Mouse (Mus musculus) urinary bladder, postnatal 36 days (tissue): ENCODE results near the gene Lhfpl5.
"Not testable (repeated sequence)": the region's sequence is repeated elsewhere in the genome, so short reads cannot be mapped to it uniquely, and the experiment has no call there.

Source experiments
- DNase-seq, 2 experiments: peaks; one replicate each; pipeline ENCODE4 v3.0.0; 2022; ENCODE audit warnings: low spot score in 2 of 2, mixed read lengths in 1 of 2

The Lhfpl5 gene

DNA sequence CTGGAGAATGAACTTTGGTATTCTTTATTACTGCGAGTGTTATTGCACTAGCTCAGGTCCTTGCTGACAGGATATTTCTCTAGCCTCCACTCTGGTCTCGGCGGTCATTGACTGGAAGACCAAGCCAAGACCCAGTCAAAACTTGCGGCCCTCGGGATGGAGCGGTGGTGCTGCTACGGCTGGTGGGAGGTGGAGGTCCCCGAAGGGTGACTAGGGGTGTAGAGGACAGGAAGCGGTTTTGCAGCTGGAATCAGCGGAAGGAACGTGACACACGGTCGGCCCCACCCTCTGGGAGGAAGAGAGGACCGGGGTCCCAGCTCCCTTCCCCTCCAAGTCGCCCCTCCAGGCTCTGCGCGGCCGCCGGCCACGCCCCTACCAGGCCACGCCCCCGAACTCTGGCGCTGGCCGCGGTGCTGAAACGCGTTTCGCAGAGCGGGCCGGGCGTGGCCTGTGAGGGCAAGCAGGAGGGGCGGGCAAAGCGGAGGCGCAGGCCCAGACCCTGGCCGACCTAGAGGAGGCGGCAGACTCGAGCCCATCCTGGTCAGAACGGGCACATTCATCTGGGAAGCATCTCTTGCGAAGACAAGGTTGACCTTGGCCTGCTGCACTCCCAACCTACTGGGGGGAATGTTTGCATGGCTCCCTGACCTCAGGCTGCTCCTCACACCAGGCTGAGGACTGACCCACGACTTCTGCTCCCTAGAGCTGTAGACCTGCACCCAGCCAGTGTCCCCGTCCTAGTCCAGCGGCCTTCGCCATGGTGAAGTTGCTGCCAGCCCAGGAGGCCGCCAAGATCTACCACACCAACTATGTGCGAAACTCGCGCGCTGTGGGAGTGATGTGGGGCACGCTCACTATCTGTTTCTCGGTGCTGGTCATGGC is at the start of gene Lhfpl5:
Gene Lhfpl5, plus strand, starts transcription at position 398 of the 882 bp plus-strand sequence.
- DNase-seq: no peak

DNA sequence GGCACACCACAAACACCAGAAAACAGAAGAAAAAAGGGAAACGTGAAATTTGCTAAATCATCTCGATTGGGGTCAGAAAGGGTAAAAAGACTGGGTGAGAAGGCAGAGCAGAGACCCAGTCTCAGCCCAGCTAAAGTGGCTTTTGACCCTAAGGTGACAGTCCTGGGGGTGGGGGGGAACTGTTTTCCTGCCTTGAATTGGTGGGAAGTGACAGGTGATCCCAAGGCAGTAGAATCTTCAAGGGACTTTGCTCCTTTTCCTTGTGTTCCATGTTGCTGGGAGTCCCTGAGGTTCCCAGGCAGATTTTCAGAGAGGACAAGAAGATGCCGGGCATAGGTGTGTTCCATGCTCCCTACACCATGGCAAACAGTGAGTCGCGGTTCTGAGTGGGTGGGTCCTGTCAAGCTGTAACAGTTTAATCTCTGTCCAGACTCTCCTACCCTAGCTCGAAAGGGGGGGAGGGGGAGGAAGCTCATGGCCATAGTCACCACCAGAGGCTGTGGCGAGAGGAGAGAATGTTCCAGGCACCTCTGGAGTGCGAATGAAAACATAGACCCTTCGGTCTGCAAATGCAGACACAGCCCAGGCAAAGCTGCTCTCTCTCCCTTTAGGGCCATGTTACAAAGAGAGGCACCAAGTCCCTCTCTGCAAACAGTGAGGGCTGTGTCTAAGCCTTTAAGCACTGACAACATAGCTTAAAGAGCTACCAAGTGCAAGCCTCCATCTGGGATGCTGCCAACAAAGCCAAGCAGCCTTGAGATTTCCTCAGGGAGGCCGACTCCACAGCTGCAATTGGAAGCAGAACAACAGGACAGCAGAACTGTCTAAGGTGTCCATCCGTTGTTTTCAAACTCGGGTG is 48.0 kb upstream of the Lhfpl5 start:
- no peak for DNase-seq

DNA sequence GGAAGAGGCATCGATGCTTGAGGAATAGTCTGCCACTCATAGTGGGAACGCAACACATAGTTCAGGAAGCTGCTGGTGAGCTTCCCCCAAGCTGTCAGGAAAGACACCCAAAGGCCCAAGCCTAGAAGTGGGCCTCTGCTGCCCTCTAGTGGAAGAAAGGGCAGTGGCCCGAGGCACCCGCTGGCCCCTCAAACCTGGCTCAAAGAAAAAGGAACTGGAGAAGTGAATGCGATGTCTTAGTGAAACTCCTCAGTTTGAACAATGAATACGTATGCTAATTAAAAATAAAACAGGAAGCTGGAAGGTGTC is 47.4 kb upstream of the Lhfpl5 start:
- peak; percentile 82 to 86 for DNase-seq

DNA sequence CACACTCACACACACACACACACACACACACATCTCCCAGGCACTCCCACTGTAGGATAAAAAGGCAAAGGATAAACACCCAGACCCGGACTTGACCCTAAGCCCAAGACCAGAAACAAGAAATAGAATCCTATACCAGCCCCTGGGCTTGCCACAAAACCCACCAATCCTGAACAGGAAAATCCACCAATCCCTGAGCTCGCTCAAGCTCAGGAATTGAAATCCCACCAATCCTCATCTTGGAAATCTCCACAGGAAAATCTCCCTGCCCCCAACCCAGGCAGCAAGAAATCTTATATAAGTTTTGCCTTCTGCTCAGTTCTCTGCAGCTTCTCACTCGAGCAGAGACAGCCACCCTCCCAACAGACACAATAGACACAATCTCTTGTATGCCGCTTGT is 46.3 kb upstream of the Lhfpl5 start:
- no peak for DNase-seq

DNA sequence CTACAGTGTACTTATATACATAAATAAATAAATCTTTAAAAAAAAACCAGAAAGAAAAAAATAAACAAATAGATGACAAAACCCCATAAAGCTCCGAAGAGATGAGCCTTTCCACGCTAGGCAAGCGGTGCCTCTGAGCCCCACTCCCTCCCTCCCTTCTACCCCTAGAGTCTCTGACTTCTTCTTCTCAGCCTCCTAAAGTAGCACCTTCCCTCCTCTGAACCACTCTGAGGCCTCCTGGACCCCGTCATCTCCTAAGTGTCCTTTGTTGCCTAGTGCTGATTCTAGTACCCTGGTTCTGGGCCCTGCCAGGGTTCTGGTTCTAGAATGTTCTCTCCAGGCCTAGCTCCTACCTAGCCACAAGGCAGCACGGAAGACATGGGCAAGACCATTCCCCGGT is 44.9 kb upstream of the Lhfpl5 start, which contains the start of gene Armc12:
Gene Armc12, plus strand, starts transcription at position 301 of the 400 bp plus-strand sequence.
- no peak for DNase-seq

DNA sequence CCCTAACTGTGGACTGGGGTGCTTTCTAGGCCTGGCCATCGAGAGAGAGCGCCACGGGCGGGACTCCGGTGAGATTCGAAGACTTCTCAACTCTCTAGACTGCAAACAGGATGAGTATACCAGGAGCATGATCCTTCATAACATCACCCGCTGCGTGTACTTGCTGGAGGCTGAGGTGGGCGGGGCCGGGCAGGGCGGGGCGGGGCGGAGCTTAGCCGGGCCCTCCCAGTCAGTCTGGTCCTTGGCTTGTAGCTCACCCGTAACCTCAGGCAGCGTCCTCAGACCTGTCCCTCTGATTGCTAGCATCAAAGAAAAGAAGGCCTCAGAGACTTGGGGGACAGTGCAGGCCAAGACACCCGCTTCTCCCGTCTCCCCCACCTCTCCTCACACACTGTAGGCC is 43.5 kb upstream of the Lhfpl5 start:
- no peak for DNase-seq

DNA sequence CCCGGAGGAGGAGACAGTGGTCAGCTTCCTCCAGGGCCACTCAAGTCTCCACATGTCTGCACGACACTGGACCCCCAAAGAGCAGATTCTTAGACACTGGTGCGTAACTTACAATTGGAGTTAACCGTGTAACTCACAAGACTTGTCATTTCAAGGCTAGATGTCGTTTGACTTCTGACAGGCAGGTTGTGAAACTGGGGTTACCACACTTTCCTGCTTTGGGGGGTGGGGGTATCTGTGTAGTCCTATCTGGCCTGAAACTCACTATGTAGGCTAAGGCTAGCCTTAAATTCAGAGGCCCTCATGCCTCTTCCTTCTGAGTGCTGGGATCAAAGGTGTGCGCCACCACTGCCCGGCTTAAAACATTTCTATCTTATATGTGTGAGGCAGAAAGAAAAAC is 42.9 kb upstream of the Lhfpl5 start:
- DNase-seq: no peak

DNA sequence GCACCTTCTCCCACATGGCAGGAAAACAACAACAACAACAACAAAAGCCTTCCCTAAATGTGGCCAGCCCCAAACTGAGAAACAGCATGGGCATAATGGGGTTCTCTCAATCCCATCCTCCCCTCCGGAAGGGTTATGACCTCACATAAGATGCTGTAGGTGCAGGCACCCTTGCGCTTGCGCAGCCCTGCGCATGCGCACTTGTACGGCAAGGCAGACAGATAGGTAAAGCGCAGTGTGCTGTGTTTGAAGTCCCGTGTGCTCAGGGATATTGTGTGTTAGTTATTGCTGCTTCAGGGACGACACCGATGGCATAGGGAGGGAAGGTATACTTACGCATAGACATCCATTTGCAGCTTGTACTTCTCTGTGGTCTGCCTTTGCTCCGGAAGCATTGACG is 42.1 kb upstream of the Lhfpl5 start:
- DNase-seq: no peak

DNA sequence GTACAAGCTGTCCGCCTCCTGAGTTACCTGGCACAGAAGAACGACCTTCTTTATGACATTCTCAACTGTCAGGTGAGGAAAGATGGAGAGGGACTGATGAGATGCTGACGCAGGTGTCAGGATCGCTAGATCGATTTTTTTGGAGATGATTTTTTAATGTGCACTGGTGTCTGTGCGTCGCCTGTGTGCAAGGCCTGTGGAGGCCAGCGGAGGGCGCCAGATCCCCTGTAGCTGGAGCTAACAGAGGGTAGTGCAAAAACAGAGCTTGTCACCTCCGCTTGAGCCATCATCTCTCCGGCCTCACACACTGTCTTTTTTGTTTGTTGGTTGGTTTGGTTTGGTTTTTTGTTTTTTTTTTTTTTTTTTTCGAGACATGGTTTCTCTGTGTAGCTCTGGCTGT is 37.6 kb upstream of the Lhfpl5 start:
- no peak for DNase-seq

DNA sequence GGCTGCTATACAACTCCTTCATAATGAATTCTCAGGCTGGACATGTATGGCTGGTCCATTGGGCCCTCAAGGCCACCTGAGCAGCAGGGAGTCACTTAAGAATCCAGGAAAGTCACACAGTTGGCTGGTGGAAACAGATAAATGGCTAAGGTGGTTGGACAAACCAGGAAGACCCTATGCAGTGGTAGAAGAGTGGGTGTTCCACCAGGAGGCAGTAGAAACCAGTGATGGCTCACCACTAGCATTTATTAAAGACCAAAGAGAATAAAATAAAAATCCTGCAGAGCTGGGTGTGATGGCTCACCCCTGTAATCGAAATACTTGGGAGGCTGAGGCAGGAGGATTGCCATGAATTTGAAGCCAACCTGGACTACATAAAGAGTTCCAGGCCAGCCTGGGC is 28.5 kb upstream of the Lhfpl5 start:
- DNase-seq: no peak

DNA sequence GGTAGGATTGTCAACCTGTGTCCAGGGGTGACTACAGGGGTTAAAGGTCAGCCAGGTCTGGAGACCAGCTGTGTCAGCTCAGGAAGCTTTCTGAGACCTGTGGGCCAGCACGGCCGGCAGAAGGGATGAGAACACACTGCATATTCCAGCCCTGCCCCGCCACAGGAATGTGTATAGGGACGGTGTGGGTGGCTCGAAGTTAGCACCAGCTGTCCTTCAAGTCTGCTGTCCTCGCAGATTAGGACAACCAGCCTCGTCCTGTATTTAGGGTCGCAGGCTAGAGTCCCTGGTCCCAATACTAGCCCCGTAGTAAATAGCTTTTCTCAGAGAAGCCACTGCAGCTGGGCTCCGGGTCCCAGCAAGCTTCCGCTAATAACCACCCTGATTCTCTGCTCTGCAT is 26.9 kb upstream of the Lhfpl5 start:
- no peak for DNase-seq

DNA sequence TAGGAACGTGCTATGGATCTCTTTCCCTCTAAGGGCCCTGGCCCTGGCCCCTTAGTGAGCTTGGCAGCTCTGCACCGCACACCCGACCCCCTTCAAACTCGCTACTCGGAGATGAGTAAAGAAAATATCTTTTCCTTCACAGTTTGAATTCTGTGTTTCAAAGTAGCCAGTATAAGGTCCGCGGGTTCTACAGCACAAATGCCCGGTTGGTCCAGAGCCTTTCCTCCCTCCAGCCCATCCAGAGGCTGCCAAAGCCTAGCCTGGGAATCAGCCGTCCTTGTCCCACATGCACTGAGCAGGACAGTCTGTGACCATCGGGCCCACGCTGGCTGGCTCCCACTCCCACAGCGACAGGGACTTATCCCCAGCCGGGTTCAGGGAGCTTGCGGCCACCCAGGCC is 26.3 kb upstream of the Lhfpl5 start, which contains the start of gene Clpsl2:
Gene Clpsl2, plus strand, starts transcription at position 301 of the 400 bp plus-strand sequence.
- no peak for DNase-seq

DNA sequence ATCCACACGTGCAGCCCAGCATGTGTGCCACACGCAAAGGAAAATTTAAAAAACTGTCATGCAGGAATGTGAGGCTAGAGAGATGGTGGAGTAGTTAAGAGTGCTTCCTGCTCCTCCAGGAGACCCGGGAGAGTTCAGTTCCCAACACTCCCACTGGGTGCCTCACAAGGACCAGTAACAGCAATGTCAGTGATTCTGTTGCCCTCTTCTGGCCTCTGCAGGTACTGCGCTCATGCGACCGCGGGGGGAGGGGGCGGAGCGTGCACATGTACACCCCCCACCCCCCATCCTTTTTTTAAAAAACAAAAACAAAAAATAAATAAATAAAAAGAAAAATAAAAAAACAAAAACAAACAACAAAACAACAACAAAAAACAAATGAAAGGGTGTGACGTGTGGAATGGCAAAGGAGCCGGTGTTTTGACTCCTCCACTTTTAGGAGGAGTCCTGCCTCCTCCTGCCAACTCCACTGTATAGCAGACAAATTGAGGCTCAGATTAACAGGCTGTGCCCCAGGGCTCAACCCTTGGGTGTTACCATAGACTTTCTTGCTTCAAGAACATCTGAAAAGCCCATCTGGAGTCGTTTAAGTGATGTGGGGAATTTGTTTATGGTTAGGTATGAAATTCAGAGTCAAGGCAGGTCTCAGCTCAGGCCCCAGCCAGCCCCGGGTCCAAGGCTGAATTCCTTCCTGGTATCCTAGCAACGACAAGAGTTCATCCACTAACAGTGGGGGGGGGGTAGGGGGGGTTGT is 22.2 kb upstream of the Lhfpl5 start:
- DNase-seq: peak; percentile 31 to 65

DNA sequence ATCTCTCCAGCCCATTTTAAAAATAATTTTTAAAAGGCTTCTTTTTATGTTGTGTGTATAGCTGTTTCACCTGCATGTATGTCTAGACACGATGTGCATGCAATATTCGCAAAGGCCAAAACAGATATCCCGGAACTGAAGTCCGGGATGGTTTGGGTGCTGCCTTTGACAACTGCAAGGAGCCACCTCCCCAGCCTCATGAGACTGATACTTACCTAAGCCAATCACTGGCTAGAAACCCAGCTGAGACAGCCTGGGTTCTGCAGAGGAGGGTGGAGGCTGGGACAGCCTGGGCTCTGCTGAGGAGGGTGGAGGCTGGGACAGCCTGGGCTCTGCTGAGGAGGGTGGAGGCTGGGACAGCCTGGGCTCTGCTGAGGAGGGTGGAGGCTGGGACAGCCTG is 21.4 kb upstream of the Lhfpl5 start:
- DNase-seq: not testable (repeated sequence)

DNA sequence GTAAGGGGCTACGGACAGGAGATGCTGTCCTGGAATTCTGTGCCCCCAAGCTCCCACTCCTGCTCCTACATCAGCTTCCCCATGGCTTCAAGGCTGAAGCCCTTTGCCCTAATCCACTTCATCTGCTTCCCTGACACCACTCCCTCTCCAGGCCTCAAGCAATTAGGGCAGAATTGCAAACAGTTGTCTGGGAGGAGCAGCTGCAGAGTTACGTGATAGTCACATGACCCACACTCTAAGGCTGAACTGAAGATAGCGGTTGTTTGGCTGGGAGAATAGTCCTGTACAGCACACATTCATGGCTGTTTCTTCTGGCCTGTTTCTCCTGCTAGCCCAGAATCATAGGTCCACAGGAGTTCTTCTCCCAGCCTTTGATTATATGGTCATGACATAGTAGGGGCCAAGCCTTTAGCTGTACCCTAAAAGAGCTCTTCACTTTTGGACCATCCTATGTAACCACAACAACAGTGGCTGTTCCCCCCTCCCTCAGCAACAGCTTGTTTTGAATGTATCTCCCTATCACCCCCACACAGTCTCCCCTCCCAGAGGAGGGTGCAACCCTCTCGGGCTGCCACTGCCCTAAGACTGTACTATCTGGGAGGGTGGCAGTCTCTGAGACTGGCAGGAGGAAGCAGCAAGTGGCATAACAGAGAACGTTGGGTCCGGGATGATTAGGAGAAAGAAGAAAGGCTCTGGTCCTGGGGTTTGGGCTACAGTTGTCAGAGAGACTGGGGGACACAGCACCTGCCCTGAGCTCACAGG is 18.6 kb upstream of the Lhfpl5 start:
- DNase-seq: no peak

DNA sequence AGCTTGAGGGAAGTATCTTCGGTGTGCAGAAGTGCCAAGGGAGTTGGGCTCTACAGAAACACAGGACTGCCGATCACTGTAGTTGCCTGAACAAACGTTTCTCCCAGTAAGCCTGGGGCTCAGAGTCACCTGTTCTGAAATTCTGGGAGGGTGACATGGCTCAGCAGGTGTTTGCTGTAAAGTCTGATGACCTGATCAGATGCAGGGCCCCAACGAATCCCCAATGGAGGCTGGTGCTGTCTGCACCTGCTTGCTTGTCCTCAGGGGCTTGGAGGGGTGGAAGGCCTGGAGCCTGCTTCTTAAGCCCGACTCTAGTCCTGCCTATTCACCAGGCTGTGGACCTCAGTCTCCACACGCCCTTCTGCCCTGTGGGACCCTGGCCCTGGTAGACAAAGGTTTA is 17.7 kb upstream of the Lhfpl5 start:
- DNase-seq: no peak

DNA sequence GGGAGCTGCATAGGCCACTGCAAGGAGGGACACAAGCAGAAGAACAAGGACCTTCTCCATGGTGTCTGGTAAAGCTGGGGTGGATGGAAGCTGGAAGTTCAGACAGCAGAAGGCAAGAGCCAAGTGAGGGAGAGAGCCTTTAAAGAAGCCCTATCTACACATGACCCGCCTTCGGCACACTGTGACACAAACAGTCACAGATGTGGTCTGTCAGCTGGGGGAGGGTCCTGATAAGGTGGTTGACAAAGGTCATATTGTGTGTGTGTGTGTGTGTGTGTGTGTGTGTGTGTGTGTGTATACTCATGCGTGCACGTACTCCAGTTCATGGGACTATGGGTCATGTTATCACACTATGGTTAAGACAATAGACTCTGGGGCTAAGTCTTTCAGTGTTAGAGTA is 14.8 kb upstream of the Lhfpl5 start, which contains the start of gene Clps:
Gene Clps, minus strand, starts transcription at position 169 of the 400 bp plus-strand sequence.
- DNase-seq: no peak

DNA sequence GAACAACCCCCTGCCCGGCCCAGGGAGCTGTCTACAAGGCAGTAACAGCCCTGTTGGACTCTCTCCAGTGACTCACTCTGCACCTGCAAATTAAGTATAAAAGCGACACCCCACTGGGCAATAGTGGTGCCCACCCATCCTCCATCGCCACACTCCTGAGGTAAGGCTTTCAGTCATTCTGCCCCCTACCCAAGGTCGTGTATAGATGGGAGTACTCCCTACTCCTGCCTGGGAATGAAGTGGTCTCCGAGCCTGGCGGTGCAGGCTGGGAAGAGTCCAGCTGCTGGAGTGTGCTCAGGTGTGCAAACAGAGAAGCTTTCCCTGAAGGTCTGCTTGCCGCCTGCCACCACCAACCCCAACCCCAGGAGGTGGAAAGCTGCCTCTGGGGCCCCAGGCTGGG is 13.8 kb upstream of the Lhfpl5 start:
- no peak for DNase-seq

DNA sequence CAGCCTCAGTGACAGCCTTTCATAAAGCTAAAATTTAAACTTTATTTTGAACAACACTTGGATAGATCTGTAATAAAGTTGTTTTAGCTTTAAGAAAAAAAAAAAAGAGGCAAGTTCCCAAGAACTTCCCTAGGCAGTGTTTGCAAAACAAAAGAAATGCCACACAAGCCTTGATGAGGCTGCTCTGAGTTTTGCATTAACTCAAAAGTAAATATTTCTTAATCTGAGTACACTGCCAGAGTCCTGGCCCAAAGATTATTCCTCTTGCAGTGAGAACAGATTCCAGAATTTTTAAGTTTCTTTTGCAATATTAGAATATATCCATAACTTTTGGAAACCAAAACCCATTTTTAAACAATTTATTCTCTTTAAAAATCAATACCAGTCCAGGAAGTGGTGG is 10.3 kb upstream of the Lhfpl5 start:
- DNase-seq: no peak

DNA sequence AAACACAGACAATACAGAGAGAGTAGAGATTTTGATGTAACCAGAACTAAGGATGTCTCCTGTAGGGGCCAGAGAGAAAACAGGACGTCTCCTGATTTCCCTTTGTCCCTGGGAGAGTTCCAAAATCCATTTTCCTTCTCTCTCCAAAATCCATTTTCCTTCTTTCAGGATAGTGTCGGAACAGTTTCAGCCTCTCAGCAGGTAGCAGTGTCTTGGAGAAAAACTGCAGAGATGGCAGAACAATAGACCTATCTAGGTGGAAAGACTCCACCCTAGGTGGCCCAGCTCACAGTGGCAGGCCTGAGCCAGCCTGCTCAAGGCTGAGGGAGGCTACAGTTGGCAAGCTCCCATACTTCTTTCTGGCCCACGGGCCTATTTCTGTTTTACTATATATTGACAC is 7.9 kb upstream of the Lhfpl5 start:
- DNase-seq: no peak

DNA sequence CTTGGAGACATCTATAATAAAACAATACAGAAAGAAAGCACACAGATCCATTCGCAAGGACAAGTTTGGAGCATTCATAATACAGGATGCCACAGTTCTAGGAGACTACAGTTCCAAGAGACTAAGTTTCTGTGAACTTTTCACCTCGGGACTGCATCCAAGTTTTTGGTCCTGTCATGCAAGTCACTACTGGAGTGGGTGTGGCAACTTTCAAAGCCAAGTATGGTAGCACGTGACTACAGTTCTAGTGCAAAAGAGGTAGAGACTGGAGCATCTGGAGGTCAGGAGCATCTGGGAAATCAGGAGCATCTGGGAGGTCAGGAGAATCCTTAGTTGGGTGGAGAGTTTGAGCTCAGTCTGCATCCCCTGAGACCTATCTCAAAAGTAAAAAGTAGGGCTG is 3.6 kb upstream of the Lhfpl5 start:
- DNase-seq: no peak
